Mouse (Mus musculus): ENCODE measurements around the gene Apoc1.
"Not testable (repeated sequence)": the region's sequence is repeated elsewhere in the genome, so short reads cannot be mapped to it uniquely, and the experiment has no call there.

Gene Apoc1

DNA sequence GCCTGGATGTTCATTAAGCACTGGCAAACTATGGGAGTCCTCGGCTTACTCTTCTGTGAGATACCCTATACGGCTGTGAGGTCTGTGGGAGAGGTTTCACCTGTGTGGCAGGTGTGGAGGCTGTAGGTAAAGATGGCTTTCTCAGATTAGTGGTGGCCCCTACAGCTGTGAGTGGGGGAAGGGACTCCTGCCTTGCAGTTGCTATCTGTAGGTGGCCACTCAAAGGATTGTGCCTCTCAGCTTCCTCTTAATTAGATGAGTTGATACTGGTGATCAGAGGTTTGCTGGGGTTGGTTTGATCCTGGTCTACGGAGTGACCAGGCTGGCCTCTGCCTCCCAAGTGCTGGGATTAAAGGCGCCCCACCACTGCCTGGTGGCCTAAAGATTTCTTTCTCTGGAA is 12.0 kb upstream of the Apoc1 start:
- DNase-seq: no peak

DNA sequence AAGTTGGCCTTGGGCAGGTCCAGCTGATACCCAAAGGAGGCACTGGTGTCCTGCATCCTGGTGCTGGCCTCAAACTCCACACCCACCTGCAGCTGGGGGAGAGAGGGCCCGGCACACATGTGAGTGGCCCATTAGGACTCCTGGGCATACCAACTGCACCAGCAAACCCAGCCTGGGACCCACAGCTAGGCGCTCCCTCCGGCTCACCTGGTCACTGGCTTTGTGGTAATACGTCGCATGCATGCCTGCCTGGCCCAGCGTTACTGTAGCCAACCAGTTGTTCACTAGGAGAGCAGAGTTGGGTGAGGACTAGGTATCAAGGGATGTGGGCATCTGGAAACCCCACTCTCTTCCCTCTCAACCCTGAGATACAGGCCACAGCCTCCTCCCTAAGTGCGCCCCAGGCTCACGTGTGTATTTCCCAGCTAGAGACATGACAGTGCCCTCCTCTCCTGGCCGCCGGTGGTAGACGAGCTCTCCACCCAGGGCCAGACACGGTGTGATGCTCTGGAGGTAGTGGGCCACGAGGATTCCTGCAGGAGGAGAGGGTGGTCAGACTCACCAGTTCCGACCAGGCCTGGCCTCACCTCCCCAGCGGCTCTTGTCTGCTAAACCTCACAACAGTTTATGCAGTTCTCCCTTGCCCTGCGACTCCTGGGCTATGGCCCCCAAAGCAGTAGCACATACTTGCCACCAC is 10.5 kb upstream of the Apoc1 start:
- DNase-seq: no peak

DNA sequence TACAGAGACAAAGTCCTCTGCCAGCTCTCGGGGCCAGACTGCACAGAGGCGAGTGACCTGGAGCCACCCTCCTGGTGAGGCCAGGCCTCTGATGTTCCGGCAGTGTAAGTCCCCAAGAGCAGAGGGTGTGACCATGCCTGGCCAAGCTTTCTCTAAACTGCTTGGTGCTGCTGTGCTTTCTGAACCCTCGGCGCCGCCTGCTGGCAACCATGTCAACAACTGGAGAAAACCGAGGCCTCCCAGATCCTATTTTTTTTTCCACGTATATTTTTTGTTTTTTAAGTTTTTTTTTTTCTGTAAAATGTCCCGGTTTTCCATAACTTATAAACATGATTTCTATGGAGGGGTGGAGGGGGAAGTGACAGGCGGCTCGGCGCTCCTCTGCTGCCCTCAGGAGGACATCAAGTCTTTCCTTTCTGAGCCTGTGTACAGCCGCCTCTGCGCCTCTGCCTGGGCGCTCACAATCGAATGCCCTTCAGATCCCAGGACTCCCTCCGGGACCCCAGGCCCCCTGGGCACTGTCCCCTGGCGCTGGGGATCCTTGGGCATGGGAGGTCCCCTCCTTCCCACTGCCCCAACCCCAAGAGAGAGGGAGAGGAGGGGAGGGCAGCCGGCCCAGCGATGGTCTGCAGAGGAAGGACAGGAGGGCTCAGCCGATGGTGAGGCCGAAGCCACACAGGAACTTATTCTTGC is 8.8 kb upstream of the Apoc1 start:
- DNase-seq: peak; percentile 40

- DNase-seq: no peak
These were observed 8.0 kb upstream of the Apoc1 start for GRCm38 (mm10) chr7:19700299-19701068.

- DNase-seq: no peak
These were observed 7.3 kb upstream of the Apoc1 start for GRCm38 (mm10) chr7:19699827-19700148.

GRCm38 (mm10) chr7:19698907-19699826 is 6.7 kb upstream of the Apoc1 start, which contains the start of gene Apoe:
TSS of gene Apoe (minus strand) at chr7:19699188.
- peak; percentile 59 for DNase-seq

DNA sequence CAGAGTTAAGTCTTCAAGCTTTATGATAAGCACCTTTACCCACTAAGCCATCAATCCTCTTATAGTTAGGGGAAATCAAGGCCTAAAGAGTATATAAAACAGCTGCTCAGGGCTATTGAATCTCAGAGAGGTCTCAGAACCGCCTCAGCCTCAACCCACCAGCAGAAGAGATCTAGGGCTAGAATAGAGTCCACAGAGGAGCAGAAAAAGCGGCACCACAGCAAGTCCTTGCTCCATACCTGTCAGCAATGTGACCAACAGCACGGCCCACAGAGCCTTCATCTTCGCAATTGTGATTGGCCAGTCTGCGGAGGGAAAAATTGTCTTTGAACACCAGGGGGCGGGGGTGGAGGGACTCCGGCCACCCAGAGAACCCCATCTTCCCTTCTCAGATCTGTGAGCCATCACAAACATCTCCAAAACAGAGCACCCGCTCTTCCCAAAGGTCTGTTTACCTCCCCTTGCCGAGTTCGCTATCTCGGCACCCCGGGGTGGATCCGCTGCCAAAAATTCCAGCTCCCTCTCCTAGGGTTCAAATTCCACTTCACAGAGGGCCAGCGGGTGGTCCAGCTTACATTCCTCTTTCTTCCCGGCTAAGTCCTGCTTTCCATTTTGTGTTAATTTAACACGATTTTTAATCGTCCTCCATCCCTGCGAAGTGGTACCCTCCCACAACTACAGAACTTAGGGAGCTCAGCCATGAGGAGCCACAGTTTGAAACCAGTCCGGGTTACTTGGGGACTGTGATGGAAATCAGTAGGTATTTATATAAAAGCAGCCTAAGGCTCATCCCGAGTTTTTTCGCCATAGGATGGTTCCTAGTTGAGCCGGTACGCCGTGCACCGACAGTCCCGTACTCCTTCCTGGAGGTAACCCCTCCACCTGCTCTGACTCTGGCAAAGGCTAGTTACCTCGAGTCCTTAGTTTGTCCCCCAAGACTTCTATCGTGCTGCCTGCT is 5.8 kb upstream of the Apoc1 start:
- no peak for DNase-seq

- DNase-seq: no peak
These were observed 3.9 kb upstream of the Apoc1 start for GRCm38 (mm10) chr7:19696336-19696873.

DNA sequence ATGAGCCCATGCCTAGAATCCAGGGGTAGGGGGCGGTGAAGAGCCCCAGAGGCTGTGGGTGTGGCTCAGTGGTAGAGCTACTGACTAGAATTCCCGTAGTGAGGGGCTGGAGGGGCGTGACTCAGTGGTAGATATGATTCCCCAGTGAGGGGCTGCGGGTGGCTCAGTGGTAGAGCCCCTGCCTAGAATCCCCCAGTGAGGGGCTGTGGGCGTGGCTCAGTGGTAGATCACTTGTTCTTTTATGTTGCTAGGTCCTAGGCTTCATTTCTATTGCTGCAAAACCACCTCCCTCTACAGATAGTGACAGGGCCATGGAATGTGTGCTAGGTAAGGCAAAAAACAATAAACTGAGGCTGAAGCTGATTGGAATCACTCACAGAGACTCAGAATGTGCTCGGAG is 3.4 kb upstream of the Apoc1 start:
- DNase-seq: no peak

DNA sequence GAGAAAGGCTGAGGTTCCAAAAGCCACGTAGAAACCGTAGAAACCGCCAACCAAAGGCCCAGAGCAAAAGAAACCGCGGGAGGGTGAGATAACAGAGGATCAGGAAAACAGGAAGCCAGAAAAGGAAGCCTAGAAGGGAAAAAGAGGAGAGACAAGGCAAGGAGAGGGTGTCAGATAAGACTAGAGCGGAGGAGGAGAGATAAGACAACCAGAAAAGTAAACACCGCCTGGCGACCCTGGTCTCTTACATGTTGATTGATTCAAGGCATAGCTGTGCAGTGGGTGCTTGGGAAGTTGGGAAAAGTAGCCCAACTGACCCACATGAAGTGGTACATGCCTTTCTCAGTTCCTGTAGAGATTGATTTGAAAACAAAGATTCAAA is 2.7 kb upstream of the Apoc1 start:
- no peak for DNase-seq

DNA sequence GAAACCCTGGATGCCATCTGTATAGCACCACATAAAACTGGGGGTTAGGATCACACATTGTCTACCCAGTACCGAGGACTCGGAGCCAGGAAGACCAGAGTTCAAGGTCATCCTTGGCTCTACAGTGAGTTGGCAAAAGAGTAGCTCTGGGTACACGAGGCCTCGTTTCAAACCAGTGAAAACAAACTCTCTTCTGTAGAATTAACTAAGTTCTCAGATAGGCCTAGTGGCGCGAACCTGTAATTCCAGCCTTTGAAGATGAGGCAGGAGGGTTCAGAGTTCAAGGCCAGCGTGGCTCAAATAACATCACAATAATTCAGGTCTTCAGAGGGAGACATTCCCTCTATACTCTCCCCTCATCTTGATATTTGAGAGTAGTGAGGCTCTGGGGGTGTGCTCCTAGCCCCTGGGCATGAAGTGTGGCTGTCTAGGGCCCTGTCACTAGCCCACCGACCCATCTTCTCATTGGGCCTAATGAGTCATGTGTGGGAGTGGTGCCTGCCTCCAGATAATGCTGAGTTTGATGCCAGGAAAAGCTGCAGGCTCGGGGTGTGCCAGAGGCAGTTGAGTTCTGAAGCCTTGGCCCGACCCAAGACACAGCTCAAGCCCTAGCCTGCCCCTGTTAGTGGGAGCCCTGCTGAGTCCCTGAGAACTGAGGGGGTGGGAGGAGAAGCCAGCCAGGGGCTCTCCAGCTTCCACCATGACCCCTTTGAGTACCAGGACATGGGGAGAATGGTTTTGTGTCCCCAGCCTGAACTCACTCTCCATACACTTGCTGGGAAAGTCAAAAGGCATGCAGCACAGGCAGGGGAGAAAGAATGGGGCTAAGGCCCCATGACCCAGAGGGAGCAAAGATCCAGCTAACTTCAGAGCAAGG is 2.1 kb upstream of the Apoc1 start:
- no peak for DNase-seq

DNA sequence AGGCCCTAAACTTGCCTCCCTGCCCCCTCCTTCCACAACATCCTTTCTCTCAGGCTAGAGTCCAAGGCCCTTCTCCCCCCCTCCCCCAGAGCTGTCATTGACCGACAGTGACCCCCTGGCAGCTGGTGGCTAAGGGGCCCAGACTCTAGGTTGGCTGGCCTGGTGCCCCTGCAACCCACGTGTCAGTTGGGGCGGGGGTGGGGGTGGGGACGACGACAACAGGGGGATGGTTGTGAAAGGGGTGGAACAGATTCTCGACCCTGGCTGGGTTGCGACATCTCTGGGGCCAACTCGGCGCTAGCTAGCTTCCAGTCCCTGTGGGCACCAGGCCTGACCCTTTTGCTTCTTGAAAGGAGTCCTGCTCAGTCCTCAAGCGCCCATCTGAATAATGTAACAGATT is 961 bp upstream of the Apoc1 start:
- peak; percentile 36 for DNase-seq

DNA sequence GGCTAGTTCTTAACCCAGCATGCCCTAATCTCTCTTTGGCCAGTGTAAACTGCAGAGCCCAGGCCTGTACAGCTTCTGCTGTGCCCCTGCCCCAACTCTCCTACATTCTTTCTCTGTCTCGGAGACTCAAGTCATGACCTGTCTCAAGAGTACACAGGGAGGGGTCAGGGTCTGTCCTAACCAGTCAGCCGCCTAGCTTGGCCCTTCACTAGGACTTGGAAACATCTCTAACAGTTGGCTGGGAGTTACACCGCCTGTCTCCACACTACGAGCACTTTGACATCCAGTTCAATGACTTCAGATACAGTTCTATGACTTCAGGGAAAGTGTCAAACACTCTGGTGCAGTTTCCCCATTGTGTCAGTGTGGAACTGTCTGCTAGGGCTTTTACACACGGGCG is 1.0 kb downstream of the Apoc1 start:
- no peak for DNase-seq

GRCm38 (mm10) chr7:19690845-19691244 is 1.6 kb downstream of the Apoc1 start:
- DNase-seq: no peak

GRCm38 (mm10) chr7:19688611-19689010 is 3.8 kb downstream of the Apoc1 start:
- DNase-seq: no peak

GRCm38 (mm10) chr7:19688101-19688500 is 4.4 kb downstream of the Apoc1 start:
- DNase-seq: no peak

- DNase-seq: not testable (repeated sequence)
These were observed 5.4 kb downstream of the Apoc1 start for GRCm38 (mm10) chr7:19686927-19687583.

- no peak for DNase-seq
These were observed 5.9 kb downstream of the Apoc1 start for GRCm38 (mm10) chr7:19686521-19686920.

DNA sequence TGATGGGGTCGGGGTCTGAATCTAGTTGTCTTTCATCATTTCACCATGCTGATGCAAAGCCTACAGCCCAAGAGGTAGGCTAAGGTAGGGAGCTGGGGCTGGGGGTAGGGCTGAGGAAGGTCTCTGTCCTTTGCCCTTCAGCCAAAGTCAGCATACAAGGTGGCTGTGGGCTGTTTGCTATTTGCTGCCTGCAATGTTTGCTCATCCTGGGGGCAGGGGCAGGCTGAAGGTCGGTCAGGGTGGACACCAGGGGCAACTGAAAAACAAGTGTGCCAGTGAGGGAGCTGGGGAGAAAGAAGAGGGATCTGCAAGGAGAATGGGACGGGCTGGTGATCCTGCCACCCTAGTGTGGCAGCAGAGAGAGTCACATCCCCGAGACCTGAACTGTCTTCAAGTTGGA is 7.1 kb downstream of the Apoc1 start:
- DNase-seq: no peak

DNA sequence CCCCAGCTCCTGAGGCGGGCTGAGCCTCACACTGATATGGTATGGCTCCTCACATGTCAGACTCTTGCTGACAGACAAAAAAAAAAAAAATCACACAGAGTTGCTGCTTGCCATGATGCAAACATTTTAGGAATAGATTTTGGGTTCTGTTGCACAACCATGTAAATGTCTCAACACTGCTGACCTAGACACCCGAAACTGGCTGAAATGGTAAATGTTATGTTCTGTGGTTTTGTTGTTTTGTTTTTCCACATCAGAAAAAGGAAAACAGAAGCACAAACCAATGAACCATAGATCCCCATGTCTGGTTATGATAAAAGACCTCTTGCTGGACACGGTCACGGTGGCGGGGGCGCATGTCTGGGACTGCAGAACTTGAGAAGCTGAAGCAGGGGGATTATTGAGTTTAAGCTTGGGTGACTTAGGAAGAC is 8.7 kb downstream of the Apoc1 start:
- DNase-seq: no peak

All from right cerebral cortex, postnatal 25 days (tissue).